Mouse (Mus musculus) right cerebral cortex, adult 2 months (tissue): ENCODE data around the gene Rftn2.
A peak's percentile ranks its signal among the peaks of the same experiment; 100 is the strongest.

Experiments
- DNase-seq, 2 experiments: peaks; one replicate each; pipeline ENCODE4 v3.0.0; 2021 to 2022; ENCODE audit warnings: low spot score in 2 of 2

Rftn2 gene

GRCm38 (mm10) chr1:55171361-55172325 is 54.9 kb downstream of the Rftn2 start:
- no peak for DNase-seq

GRCm38 (mm10) chr1:55168591-55168990 is 58.0 kb downstream of the Rftn2 start:
- no peak for DNase-seq

GRCm38 (mm10) chr1:55167560-55167959 is 59.0 kb downstream of the Rftn2 start:
- no peak for DNase-seq

GRCm38 (mm10) chr1:55164005-55164404 is 62.6 kb downstream of the Rftn2 start:
- DNase-seq = no peak

GRCm38 (mm10) chr1:55162781-55163180 is 63.8 kb downstream of the Rftn2 start:
- DNase-seq = no peak

DNA sequence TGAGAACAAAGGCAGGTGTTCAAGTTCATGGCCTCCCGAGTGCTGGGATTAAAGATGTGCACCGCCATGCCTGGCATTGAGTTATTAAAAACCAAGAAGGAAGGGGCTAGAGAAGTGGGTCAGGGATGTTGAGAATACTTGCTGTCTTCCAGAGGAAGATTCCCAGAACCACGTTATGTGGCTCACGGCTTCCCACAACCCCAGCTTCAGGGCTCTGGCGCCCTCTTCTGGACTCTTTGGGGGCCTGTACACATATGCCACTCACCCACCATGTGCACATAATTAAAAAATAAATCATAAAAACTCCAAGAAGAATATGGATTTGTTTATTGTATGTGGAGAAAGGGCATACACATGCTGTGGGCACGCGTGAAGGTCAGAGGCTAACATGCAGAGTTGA is 64.7 kb downstream of the Rftn2 start:
- no peak for DNase-seq

DNA sequence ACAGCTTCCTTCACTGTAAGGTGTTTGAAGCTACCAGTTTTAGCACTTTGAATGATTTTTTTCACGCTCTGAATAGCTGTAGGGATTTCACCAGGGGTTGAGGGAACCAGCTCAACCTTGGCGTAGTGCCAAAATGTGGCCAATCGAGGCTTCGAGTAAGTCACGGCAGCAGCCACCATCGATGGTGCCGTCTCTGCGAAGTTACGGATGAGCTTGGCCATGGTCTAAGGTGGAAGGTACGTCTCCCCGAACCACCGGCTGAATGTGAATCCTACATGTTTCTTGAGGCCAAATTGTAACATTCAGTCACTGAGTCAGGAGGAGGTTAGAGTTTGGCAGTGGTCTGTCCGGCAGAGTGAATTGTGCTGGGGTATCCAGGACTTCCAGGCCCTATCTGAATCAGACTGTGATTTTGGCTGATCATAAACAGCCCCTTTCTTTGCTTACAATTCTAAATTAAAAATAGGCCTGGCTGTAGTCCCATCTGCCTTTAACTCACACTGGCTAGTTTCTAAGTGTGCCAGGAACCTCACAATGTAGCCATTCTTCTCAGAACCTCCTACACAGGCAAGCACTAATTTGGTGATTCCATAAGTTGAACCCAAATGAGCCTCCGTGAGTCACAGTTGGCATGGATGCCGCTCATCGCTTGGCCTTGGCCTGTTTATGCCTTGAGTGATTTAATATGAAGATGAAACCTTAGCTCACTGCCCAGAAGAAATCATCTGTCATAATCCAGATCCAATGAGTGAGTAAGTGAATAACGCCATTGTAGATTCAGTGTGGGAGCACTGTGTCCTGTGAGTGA is 65.5 kb downstream of the Rftn2 start:
- DNase-seq = peak; percentile 63 to 79

- DNase-seq = no peak
Measured at GRCm38 (mm10) chr1:55160218-55160617, 66.4 kb downstream of the Rftn2 start.

- peak in 1 of 2 experiments; percentile 15 for DNase-seq
Measured at GRCm38 (mm10) chr1:55158821-55159220, 67.8 kb downstream of the Rftn2 start.

GRCm38 (mm10) chr1:55158211-55158610 is 68.4 kb downstream of the Rftn2 start:
- DNase-seq = peak; percentile 31 to 36

- DNase-seq = no peak
Measured at GRCm38 (mm10) chr1:55157329-55157728, 69.3 kb downstream of the Rftn2 start.

GRCm38 (mm10) chr1:55145556-55145955 is 81.0 kb downstream of the Rftn2 start:
- no peak for DNase-seq

DNA sequence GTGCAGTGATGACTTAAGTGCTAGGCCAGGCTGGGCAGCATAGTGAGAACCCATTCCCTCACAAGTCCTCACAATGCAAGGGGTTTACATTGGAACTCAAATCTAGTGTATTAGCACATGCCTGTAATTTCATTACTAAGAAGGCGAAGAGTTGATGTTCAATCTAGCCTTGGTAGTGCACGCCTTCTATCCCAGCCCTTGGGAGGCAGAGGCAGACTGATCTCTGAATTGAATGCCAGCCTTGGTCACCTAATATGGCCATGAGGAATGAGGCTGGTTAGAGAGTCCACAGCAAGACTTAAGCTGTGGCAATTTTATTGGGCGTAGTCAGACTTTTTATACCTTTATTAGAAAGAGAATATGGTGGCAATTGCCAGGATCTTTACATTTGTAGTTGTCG is 82.2 kb downstream of the Rftn2 start:
- DNase-seq = no peak

- no peak for DNase-seq
Measured at GRCm38 (mm10) chr1:55135846-55136245, 90.7 kb downstream of the Rftn2 start.

DNA sequence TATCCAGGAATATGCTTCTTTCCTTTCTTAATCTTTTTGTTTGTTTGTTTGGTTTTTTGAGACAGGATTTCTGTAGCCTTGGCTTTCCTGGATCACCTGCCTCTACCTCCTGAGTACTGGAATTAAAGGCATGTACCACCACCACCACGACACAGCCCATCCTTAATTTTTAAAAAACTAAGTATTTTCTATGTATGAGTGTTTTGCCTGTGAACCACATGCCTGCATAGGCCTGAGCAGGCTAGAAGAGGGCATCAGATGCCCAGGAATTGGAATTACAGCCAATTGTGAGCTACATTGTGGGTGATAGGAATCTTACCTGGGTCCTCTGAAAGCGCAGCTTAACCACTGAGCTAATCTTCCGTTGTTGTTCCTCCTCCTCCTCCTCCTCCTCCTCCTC is 92.3 kb downstream of the Rftn2 start:
- no peak for DNase-seq

GRCm38 (mm10) chr1:55133173-55133572 is 93.4 kb downstream of the Rftn2 start:
- DNase-seq = no peak

DNA sequence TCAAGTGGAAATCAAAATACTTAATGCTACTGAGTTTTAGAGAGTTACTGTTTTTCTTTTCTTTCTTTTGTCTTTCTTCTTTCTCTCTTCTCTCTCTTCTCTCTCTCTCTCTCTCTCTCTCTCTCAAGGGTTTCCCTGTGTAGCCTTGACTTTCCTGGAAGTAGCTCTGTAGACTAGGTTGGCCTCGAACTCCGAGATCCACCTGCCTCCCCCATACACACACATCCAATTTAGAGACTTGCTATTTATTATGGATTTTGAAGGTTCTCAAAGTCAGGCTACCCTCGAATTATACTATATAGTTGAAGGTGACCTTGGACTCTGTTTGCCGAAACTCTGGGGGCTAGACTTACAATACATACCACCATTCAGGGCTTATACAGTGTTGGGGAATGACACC is 94.3 kb downstream of the Rftn2 start:
- no peak for DNase-seq

DNA sequence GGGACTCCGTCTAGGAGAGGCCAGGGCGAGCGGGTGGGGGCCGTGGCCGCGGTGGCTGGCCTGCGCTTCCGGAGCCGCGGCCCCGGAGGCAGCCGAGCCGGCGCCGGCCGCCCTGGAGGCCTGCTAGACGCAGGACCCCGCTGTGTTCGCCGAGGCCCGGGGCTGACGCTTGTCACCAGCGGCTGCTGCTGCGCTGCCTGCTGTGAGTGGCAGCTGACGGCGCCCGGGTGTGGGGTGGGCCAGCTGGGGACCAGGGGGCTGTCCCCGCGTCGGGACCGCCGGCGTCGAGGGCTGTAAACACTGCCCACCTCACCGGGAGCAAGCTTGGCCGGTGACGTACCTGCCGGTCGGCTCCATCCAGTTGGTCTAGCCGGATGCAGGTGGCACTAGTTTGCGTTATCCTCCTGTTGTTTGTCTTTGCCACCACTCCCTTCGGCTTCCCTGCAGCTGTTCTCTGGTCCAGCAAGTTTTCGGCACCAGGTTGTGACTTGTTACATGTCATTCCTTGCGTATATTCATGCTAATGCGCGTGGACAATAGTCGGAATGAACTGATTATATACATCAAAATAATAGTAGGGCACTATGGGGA is 95.1 kb downstream of the Rftn2 start:
- peak; percentile 37 to 56 for DNase-seq

DNA sequence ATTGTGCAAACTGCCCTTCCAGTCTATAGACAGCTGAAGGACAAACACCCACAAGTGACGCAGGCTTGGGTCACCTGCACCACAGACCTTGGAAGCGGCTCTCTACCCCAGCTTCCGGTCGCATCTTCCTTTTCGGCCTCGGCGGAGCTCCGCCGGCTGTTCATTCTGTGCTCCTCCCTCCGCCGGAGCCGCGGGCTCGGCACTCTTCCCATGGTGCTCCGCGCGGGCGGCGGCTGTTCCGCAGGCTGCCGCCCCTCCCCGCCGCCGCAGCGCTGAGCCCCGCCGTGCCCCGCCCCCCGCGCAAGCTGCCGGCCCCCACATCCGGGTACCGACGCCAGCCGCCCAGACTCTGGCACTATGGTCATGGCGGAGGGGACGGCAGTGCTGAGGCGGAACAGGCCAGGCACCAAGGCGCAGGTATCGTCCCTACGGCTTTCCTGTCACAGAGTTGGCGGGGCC is 95.6 kb downstream of the Rftn2 start, which contains the start of gene Mob4:
TSS of gene Mob4 (plus strand) at position 289 of the 459 bp plus-strand sequence.
- peak; percentile 88 to 90 for DNase-seq

DNA sequence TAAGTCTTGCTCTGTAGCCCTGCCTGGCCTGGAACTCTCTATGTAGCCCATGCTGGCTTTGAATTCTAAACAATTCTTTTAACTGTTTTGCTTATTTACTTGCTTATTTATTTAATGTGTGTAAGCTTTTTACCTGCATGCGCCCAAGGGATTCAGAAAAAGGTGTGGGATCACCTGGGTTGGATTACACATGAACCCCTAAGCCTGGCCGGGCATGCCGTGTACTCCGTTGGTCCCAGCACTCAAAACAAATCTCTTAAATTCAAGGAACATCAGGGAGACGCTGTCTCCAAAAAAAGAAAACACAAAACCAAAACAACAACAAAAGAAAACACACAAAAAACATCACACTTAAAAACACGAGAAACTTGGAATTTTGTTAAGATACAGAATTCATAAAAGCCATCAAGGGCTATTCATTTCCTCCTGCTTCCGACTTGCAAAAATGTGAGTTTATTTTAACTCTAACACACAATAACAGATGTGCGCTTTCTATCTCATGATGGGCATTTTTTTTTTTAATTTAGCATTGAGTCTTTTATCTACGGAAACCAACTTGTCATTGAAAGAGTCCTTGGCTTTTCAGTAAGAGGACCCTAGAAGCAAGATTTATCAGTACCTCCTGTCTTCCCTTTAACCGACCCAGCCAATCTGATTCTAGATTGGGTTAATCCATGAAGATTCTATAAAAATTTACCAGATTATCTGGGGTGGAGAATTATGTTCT is 96.2 kb downstream of the Rftn2 start:
- DNase-seq = no peak

DNA sequence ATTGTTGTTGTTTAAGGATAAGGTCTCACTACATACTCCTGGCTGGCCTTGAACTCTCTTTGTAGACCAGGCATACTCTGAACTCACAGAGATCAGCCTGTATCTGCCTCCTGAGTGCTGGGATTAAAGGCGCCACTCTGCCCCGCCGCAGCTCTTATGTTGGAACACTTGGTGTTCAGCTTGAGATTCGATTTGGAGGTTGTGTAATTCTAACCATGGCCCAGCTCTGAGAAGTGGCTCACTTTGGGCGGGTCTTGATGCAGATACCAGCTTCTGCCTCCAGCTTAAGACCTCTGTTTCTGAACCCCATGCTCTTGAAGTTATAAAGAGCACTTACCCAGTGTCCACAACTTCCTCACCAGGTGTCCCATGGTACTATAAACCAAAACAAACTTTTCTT is 96.9 kb downstream of the Rftn2 start:
- DNase-seq = no peak
